Mouse (Mus musculus): ENCODE measurements around the gene Nol6. TPM values are rescaled to one million over a fixed set of nuclear protein-coding genes. Genes with fewer than 3 reads are reported as not detected.

The Nol6 gene
- polyA plus RNA-seq (2012; rRNA removed): 61.2 and 63.6 TPM in 2 replicates

DNA sequence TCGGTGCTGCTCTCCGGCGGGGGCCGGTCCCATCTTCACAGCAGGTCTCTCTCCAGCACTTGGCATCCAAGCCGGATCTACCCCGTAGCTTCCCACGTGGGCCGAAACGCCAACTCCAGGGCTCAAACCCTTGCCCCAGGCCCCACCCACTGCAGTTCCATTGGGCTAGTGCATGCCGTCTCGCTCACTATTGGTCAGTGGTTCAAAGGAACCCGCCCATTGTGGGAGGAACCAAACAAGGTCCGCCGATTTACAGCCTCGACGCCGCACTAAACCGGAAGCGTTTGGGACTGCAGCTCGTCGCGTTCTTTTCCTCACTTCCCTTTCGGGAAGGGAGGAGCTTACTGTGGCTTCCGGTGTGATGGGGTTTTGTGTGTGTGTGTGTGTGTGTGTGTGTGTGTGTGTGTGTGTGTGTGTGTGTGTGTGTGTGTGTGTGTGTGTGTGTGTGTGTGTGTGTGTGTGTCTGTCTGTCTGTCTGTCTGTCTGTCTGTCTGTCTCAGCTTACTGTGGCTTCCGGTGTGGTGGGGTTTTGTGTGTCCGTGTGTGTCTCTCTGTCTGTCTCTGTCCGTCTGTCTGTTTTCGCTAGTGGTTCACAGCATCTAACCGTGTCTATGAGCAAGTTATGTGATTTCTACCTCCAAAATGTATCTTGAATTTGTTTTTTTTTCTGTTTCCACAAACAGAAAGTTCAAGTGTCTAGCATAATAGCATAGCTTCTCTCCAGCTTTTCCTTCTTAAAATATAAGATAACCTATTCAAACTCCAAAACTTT lies at the start of gene Nol6:
Nol6 (minus strand) TSS at position 276 of the 772 bp plus-strand sequence.
- Histone ChIP-seq H3K4me1 (ENCODE audit: control insufficient read depth, insufficient read depth, low read length) (peaks cover 6% of the 10 kb centered on the region; the same call in 1 of the 2 replicates), H3K4me3 (replicated peaks; ENCODE audit: insufficient read depth, low read depth, low read length) (peak within 1 kb of the TSS; percentile 77), H3K27ac (ENCODE audit: insufficient read depth, low read length) (no peak within 1 kb of the TSS), H3K27me3 (ENCODE audit: control insufficient read depth, insufficient read depth, low read length) (no peaks in the 10 kb centered on the region)
- under 1% methylated on average over 29 of the region's 29 CpGs for WGBS
- TF ChIP-seq CTCF (IDR thresholded peaks at IDR 0.05; ENCODE audit: borderline replicate concordance, insufficient read depth, low read depth, low read length): no peak
- TF ChIP-seq POLR2A (IDR thresholded peaks at IDR 0.05; ENCODE audit: borderline replicate concordance, insufficient read depth, low read length): peak; percentile 49; the same call in 1 of the 2 replicates
- peak; percentile 95 to 98 for DNase-seq

DNA sequence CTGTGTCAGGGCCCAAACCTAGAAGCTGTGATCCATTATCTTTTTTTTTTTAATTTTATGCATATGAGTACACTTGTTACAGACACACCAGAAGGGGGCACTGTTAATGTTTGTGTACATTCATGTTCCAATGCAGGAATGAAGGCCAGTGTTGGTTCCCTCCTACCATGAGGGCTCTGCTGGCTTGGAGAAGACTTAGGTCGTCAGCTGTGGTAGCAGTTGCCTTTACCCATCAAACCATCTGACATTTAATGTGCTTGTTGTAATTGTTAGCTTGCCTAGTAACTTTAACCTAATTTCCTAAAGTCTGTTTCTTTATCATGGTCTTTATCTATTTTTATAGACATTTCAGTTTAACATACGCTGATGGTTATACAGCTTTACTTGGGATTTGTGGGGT lies 46.7 kb upstream of the Nol6 start:
- 73% methylated on average over 2 of the region's 2 CpGs for whole genome bisulfite sequencing
- DNase-seq: no peak

DNA sequence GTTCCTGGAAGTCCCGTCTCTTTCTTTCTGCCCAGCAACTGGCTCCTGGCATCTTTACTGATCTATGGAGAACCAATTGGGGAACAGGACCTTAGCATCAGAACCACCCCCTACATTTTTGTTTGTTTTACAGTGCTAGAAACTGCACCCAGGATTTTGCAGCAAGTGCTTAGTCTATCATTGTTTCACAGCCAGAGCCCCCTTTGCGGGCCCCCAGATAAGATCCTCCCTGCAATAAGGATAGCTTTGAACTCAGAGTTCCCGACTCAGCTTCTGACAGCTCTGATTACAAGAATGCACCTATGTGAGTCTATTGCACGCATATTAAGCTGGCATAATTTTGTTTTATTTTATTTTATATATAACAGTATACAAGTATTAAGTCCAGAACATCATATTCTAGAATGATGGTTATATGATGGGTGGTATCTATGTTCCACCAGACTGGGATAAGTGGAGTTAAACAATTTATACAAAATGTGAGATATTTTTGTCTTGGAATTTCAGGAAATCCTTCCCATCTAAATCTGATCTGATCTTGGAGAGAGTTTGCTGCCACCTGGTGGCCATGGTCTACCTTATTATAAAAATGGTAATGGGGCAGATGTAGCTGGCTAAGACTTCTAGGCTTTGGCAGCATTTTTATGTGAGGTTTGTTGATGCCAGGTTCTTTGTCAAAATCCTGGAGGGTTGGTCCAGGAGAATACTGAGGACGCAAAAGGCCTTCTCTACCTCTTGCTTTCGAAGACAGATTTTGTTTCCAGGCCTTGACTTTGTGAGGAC lies 41.6 kb upstream of the Nol6 start:
- Histone ChIP-seq H3K4me1 (ENCODE audit: control insufficient read depth, insufficient read depth, low read length) (peaks cover 6% of the 10 kb centered on the region; the same call in 1 of the 2 replicates), H3K27me3 (ENCODE audit: control insufficient read depth, insufficient read depth, low read length) (no peaks in the 10 kb centered on the region), H3K4me3 (replicated peaks; ENCODE audit: insufficient read depth, low read depth, low read length) (no peak overlapping the region), H3K27ac (ENCODE audit: insufficient read depth, low read length) (no peak overlapping the region; the same call in none of the 2 replicates)
- TF ChIP-seq CTCF (IDR thresholded peaks at IDR 0.05; ENCODE audit: borderline replicate concordance, insufficient read depth, low read depth, low read length): peak; percentile 50; the same call in 1 of the 2 replicates
- no peak for TF ChIP-seq POLR2A (IDR thresholded peaks at IDR 0.05; ENCODE audit: borderline replicate concordance, insufficient read depth, low read length)
- 30% methylated on average over 6 of the region's 6 CpGs for WGBS
- DNase-seq: peak; percentile 83 to 86

More for the DNA sequence above, 46.7 kb upstream of the Nol6 start:
- H3K27ac ChIP-seq (ENCODE audit: insufficient read depth, low read length): no peak overlapping the region
- H3K27me3 ChIP-seq (ENCODE audit: control insufficient read depth, insufficient read depth, low read length): no peaks in the 10 kb centered on the region
- TF ChIP-seq POLR2A (IDR thresholded peaks at IDR 0.05; ENCODE audit: borderline replicate concordance, insufficient read depth, low read length) (no peak), CTCF (IDR thresholded peaks at IDR 0.05; ENCODE audit: borderline replicate concordance, insufficient read depth, low read depth, low read length) (no peak)
- no peaks in the 10 kb centered on the region; the same call in 1 of the 2 replicates for H3K4me1 ChIP-seq (ENCODE audit: control insufficient read depth, insufficient read depth, low read length)
- H3K4me3 ChIP-seq (replicated peaks; ENCODE audit: insufficient read depth, low read depth, low read length): no peak overlapping the region

DNA sequence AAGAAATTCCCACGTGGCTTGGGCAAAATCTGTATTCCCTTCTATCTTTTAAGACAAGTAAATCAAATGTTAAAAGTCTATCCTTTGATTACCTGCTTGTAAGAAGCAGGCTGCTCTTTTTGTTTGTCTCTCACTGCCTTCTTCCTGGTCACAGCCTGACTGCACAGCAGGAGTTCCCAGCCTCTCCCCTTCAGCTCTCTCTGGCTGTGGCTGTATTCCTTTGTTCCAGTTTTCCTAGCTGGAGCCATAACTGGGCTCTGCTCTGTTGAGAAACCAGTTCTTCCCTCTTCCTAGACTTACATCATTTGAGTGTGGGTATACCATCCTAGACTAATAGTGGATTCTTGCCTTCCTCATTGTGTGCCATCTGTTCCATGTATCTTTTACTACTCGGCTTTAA lies 40.7 kb upstream of the Nol6 start:
- H3K4me3 ChIP-seq (replicated peaks; ENCODE audit: insufficient read depth, low read depth, low read length): no peak overlapping the region
- no peak overlapping the region; the same call in 1 of the 2 replicates for H3K27ac ChIP-seq (ENCODE audit: insufficient read depth, low read length)
- DNase-seq: peak; percentile 65 to 73
- no peaks in the 10 kb centered on the region for H3K27me3 ChIP-seq (ENCODE audit: control insufficient read depth, insufficient read depth, low read length)
- 7% methylated on average over 2 of the region's 2 CpGs for WGBS
- TF ChIP-seq CTCF (IDR thresholded peaks at IDR 0.05; ENCODE audit: borderline replicate concordance, insufficient read depth, low read depth, low read length): no peak
- TF ChIP-seq POLR2A (IDR thresholded peaks at IDR 0.05; ENCODE audit: borderline replicate concordance, insufficient read depth, low read length): no peak
- peaks cover 6% of the 10 kb centered on the region; the same call in 1 of the 2 replicates for H3K4me1 ChIP-seq (ENCODE audit: control insufficient read depth, insufficient read depth, low read length)

DNA sequence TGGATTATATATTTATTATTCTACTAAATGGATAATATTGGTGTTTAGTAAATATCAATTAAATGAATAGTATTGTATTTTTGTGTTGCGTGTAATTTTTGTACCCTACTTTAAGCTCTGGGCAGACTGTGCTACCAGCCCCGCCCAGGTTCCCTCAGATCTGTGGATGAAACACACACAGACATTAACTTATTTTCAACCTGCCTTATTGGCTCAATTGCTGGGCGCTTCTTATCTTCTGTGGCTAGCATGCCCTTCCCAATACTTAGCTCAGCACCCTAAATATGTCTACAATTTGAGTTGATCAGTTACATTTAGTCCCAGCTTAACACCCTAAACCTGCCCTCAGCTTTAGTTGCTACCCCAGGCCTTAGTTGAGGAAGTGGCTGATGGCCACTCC lies 37.0 kb upstream of the Nol6 start:
- WGBS: 98% methylated on average over 3 of the region's 3 CpGs
- Histone ChIP-seq H3K4me3 (replicated peaks; ENCODE audit: insufficient read depth, low read depth, low read length) (no peak overlapping the region), H3K4me1 (ENCODE audit: control insufficient read depth, insufficient read depth, low read length) (peaks cover 6% of the 10 kb centered on the region; the same call in 1 of the 2 replicates), H3K27me3 (ENCODE audit: control insufficient read depth, insufficient read depth, low read length) (no peaks in the 10 kb centered on the region), H3K27ac (ENCODE audit: insufficient read depth, low read length) (no peak overlapping the region)
- no peak for DNase-seq
- TF ChIP-seq CTCF (IDR thresholded peaks at IDR 0.05; ENCODE audit: borderline replicate concordance, insufficient read depth, low read depth, low read length) (no peak), POLR2A (IDR thresholded peaks at IDR 0.05; ENCODE audit: borderline replicate concordance, insufficient read depth, low read length) (no peak)

DNA sequence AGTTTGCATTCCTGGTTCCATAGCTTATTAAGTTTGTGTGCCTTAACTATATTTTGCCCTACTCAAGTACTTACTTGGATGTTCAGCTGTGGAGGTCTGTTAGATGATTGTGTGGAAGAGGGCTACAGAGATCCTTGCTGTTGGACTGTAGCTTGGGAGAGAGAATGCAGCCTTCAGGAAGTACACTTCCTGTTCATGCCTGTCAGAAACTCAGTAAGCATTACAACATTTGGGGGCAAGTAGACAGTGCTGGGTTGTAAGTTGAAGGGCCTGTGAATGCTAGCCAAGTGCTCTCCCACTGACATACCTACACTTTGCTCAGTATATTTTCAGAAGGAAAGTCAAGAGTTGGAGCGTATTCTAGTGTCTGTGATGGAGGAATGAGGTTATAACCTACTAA lies 34.0 kb upstream of the Nol6 start:
- DNase-seq: no peak
- H3K4me1 ChIP-seq (ENCODE audit: control insufficient read depth, insufficient read depth, low read length): peaks cover 3% of the 10 kb centered on the region; the same call in 1 of the 2 replicates
- TF ChIP-seq POLR2A (IDR thresholded peaks at IDR 0.05; ENCODE audit: borderline replicate concordance, insufficient read depth, low read length) (no peak), CTCF (IDR thresholded peaks at IDR 0.05; ENCODE audit: borderline replicate concordance, insufficient read depth, low read depth, low read length) (no peak)
- H3K4me3 ChIP-seq (replicated peaks; ENCODE audit: insufficient read depth, low read depth, low read length): no peak overlapping the region
- no peak overlapping the region for H3K27ac ChIP-seq (ENCODE audit: insufficient read depth, low read length)
- 86% methylated on average over 1 of the region's 1 CpGs for WGBS
- H3K27me3 ChIP-seq (ENCODE audit: control insufficient read depth, insufficient read depth, low read length): no peaks in the 10 kb centered on the region

DNA sequence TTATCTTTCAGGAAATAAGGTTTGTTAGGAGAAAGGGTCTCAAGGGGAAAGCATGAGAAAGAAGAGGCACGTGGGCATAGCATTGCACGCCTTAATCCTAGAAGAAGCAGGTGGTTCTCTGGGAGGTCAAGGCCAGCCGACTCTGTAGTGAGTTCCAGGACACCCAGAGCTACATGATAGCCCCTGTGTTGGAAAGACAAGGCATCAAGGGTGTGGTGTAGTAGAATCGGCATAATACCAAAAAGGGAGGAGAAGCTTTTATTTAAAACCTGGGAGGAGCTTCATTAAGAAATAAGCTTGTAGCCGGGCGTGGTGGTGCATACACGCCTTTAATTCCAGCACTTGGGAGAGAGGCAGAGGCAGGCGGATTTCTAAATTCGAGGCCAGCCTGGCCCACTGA lies 32.7 kb upstream of the Nol6 start:
- Histone ChIP-seq H3K27me3 (ENCODE audit: control insufficient read depth, insufficient read depth, low read length) (no peaks in the 10 kb centered on the region), H3K4me1 (ENCODE audit: control insufficient read depth, insufficient read depth, low read length) (peaks cover 9% of the 10 kb centered on the region), H3K4me3 (replicated peaks; ENCODE audit: insufficient read depth, low read depth, low read length) (no peak overlapping the region), H3K27ac (ENCODE audit: insufficient read depth, low read length) (no peak overlapping the region)
- no peak for TF ChIP-seq CTCF (IDR thresholded peaks at IDR 0.05; ENCODE audit: borderline replicate concordance, insufficient read depth, low read depth, low read length)
- no peak for TF ChIP-seq POLR2A (IDR thresholded peaks at IDR 0.05; ENCODE audit: borderline replicate concordance, insufficient read depth, low read length)
- DNase-seq: no peak
- WGBS: 71% methylated on average over 9 of the region's 9 CpGs
